Mouse (Mus musculus): ENCODE measurements around the gene Sh3rf1.

GRCm38 (mm10) chr8:61339629-61340028 is 116.0 kb downstream of the Sh3rf1 start:
- no peak for TF ChIP-seq POLR2A (IDR thresholded peaks at IDR 0.05; ENCODE audit: extremely low read depth, insufficient read depth, low read length)
- no peak for TF ChIP-seq CTCF (IDR thresholded peaks at IDR 0.05; ENCODE audit: extremely low read depth, insufficient read depth, low read length)

Measured in cortical plate, adult 2 months (tissue).